Mouse (Mus musculus) adrenal gland, adult (tissue): ENCODE results near the gene Mrrf.

Experiments
- DNase-seq, 2 experiments: peaks; one replicate each; pipeline ENCODE4 v3.0.0; 2022 to 2023; ENCODE audit warnings: low spot score in 1 of 2; ENCODE audit not compliant: inconsistent age in 2 of 2

The Mrrf gene

GRCm38 (mm10) chr2:36223436-36223835 lies 87.2 kb downstream of the Mrrf start:
- no peak for DNase-seq

GRCm38 (mm10) chr2:36224153-36224552 lies 88.0 kb downstream of the Mrrf start:
- no peak for DNase-seq

GRCm38 (mm10) chr2:36224599-36224998 lies 88.4 kb downstream of the Mrrf start:
- DNase-seq, result no peak

GRCm38 (mm10) chr2:36230366-36230765 lies 94.2 kb downstream of the Mrrf start, which contains the start of gene Ptgs1:
TSS of gene Ptgs1 (plus strand) at chr2:36230426.
- DNase-seq, result peak; percentile 51 to 81

- peak in 1 of 2 experiments; percentile 35 for DNase-seq
Measured at GRCm38 (mm10) chr2:36230967-36231366, 94.8 kb downstream of the Mrrf start.

- DNase-seq, result peak in 1 of 2 experiments; percentile 26
Measured at GRCm38 (mm10) chr2:36234526-36235368, 98.6 kb downstream of the Mrrf start.

- peak; percentile 14 to 64 for DNase-seq
Measured at GRCm38 (mm10) chr2:36235917-36236316, 99.7 kb downstream of the Mrrf start.

- no peak for DNase-seq
Measured at GRCm38 (mm10) chr2:36236889-36237288, 100.7 kb downstream of the Mrrf start.

- DNase-seq, result no peak
Measured at GRCm38 (mm10) chr2:36237557-36237956, 101.4 kb downstream of the Mrrf start.

- no peak for DNase-seq
Measured at GRCm38 (mm10) chr2:36238467-36238866, 102.3 kb downstream of the Mrrf start.

GRCm38 (mm10) chr2:36238951-36239350 lies 102.8 kb downstream of the Mrrf start:
- DNase-seq, result no peak
